Mouse (Mus musculus) heart, embryonic 11.5 days (tissue): ENCODE data around the gene Gm1043. TPM values are rescaled to one million over a fixed set of nuclear protein-coding genes. Genes with fewer than 3 reads are reported as not detected.

Source experiments
- ATAC-seq: fragments of 200-750 bp; cut with Nextera tagmentation; replicated peaks from 2 replicates; pipeline ENCODE4 v1.8.0; 2017; ENCODE audit warnings: moderate library complexity; ENCODE audit not compliant: insufficient number of reproducible peaks, low FRiP score, low TSS enrichment
- H3K27ac ChIP-seq: fragments of 300-500 bp; sonication (generic); 2 replicates; pipeline ENCODE4 v1.5.1; 2014; ENCODE audit warnings: mild to moderate bottlenecking, low read depth, low read length
- H3K27me3 ChIP-seq: fragments of 300-500 bp; sonication (generic); 2 replicates; pipeline ENCODE4 v1.6.1; 2014; ENCODE audit warnings: mild to moderate bottlenecking, low read length, mixed read lengths; ENCODE audit not compliant: control insufficient read depth, insufficient read depth
- H3K36me3 ChIP-seq: fragments of 300-500 bp; sonication (generic); 2 replicates; pipeline ENCODE4 v1.6.1; 2014; ENCODE audit warnings: mild to moderate bottlenecking, low read length, moderate library complexity, mixed read lengths; ENCODE audit not compliant: control insufficient read depth, insufficient read depth
- H3K4me1 ChIP-seq: fragments of 300-500 bp; sonication (generic); 2 replicates; pipeline ENCODE4 v1.6.1; 2014; ENCODE audit warnings: low read length; ENCODE audit not compliant: control insufficient read depth, insufficient read depth
- H3K4me2 ChIP-seq: fragments of 300-500 bp; sonication (generic); 2 replicates; pipeline ENCODE4 v1.6.1; 2014; ENCODE audit warnings: mild to moderate bottlenecking, moderate library complexity
- H3K4me3 ChIP-seq: fragments of 300-500 bp; sonication (generic); 2 replicates; pipeline ENCODE4 v1.5.1; 2014; ENCODE audit warnings: low read depth, low read length
- H3K9ac ChIP-seq: fragments of 300-500 bp; sonication (generic); 2 replicates; pipeline ENCODE4 v1.6.1; 2014; ENCODE audit warnings: mild to moderate bottlenecking, low read depth, low read length, moderate library complexity
- H3K9me3 ChIP-seq: fragments of 300-500 bp; sonication (generic); replicated peaks from 2 replicates; pipeline ENCODE4 v1.6.1; 2016; ENCODE audit warnings: low read length; ENCODE audit not compliant: control insufficient read depth
- WGBS: fragments of 180-500 bp; shearing (Covaris S2); extraction: QIAGEN DNeasy Blood & Tissue Kit; methylation state at CpG from one replicate; pipeline ENCODE4 v1.1.7; 2014; ENCODE audit not compliant: insufficient replicate concordance; 5-methylcytosine and 5-hydroxymethylcytosine counted together
- polyA plus RNA-seq: library from polyadenylated mRNA; unstranded; fragments of >200 nt; fragmentation: Nextera tagmentation; extraction: Ambion mirVana; gene quantifications from 2 replicates; pipeline ENCODE4 v1.2.1, GENCODE M21; 2014

Gm1043 gene
- polyA plus RNA-seq, 1 experiment from 2014 or later = not detected

GRCm38 (mm10) chr5:37094941-37095340, 9.8 kb downstream of the Gm1043 start:
- Histone ChIP-seq H3K36me3 (no peaks in the 10 kb centered on the region), H3K4me1 (peaks cover 5% of the 10 kb centered on the region; the same call in 1 of the 2 replicates), H3K27ac (no peak overlapping the region), H3K27me3 (peaks cover 35% of the 10 kb centered on the region), H3K9ac (no peak overlapping the region), H3K9me3 (no peaks in the 10 kb centered on the region), H3K4me3 (no peak overlapping the region), H3K4me2 (no peak overlapping the region)
- no peak for ATAC-seq
- 81% methylated on average over 5 of the region's 5 CpGs for WGBS

GRCm38 (mm10) chr5:37097591-37097990, 12.4 kb downstream of the Gm1043 start:
- no peak for ATAC-seq
- 35% methylated on average over 6 of the region's 6 CpGs for WGBS

GRCm38 (mm10) chr5:37100813-37101212, 15.6 kb downstream of the Gm1043 start:
- 50% methylated on average over 5 of the region's 5 CpGs for WGBS

More at GRCm38 (mm10) chr5:37097591-37097990, 12.4 kb downstream of the Gm1043 start:
- no peak overlapping the region for H3K9ac ChIP-seq
- H3K9me3 ChIP-seq = no peaks in the 10 kb centered on the region
- no peaks in the 10 kb centered on the region for H3K4me1 ChIP-seq
- H3K4me2 ChIP-seq = no peak overlapping the region
- H3K4me3 ChIP-seq = no peak overlapping the region
- no peak overlapping the region for H3K27ac ChIP-seq
- no peaks in the 10 kb centered on the region for H3K36me3 ChIP-seq
- peaks cover 14% of the 10 kb centered on the region for H3K27me3 ChIP-seq

GRCm38 (mm10) chr5:37101631-37102030, 16.5 kb downstream of the Gm1043 start:
- H3K4me1 ChIP-seq = no peaks in the 10 kb centered on the region
- no peak overlapping the region for H3K4me3 ChIP-seq
- peaks cover 4% of the 10 kb centered on the region; the same call in 1 of the 2 replicates for H3K27me3 ChIP-seq
- no peak overlapping the region for H3K4me2 ChIP-seq
- no peak overlapping the region for H3K27ac ChIP-seq
- H3K9ac ChIP-seq = no peak overlapping the region
- no peak for ATAC-seq
- H3K36me3 ChIP-seq = no peaks in the 10 kb centered on the region
- no peaks in the 10 kb centered on the region for H3K9me3 ChIP-seq
- WGBS = 69% methylated on average over 15 of the region's 15 CpGs

More at GRCm38 (mm10) chr5:37100813-37101212, 15.6 kb downstream of the Gm1043 start:
- no peaks in the 10 kb centered on the region for H3K36me3 ChIP-seq
- H3K4me3 ChIP-seq = no peak overlapping the region
- no peaks in the 10 kb centered on the region for H3K4me1 ChIP-seq
- no peaks in the 10 kb centered on the region for H3K9me3 ChIP-seq
- peaks cover 4% of the 10 kb centered on the region; the same call in 1 of the 2 replicates for H3K27me3 ChIP-seq
- no peak overlapping the region for H3K27ac ChIP-seq
- no peak overlapping the region for H3K4me2 ChIP-seq
- H3K9ac ChIP-seq = no peak overlapping the region
- no peak for ATAC-seq

GRCm38 (mm10) chr5:37102056-37102455, 16.9 kb downstream of the Gm1043 start:
- Histone ChIP-seq H3K4me3 (no peak overlapping the region), H3K9me3 (no peaks in the 10 kb centered on the region), H3K4me2 (no peak overlapping the region), H3K27me3 (peaks cover 4% of the 10 kb centered on the region; the same call in 1 of the 2 replicates), H3K36me3 (no peaks in the 10 kb centered on the region), H3K27ac (no peak overlapping the region), H3K9ac (no peak overlapping the region), H3K4me1 (no peaks in the 10 kb centered on the region)
- WGBS = 46% methylated on average over 6 of the region's 6 CpGs
- ATAC-seq = no peak

GRCm38 (mm10) chr5:37105531-37106456, 20.6 kb downstream of the Gm1043 start:
- Histone ChIP-seq H3K27ac (no peak overlapping the region), H3K27me3 (peaks cover 3% of the 10 kb centered on the region; the same call in 1 of the 2 replicates), H3K36me3 (no peaks in the 10 kb centered on the region), H3K9me3 (no peaks in the 10 kb centered on the region), H3K9ac (no peak overlapping the region), H3K4me1 (no peaks in the 10 kb centered on the region), H3K4me2 (no peak overlapping the region), H3K4me3 (no peak overlapping the region)
- ATAC-seq = no peak
- WGBS = 75% methylated on average over 23 of the region's 23 CpGs

GRCm38 (mm10) chr5:37107111-37107510, 21.9 kb downstream of the Gm1043 start:
- H3K4me2 ChIP-seq = no peak overlapping the region
- H3K9me3 ChIP-seq = no peaks in the 10 kb centered on the region
- H3K4me1 ChIP-seq = no peaks in the 10 kb centered on the region
- H3K27me3 ChIP-seq = peaks cover 3% of the 10 kb centered on the region; the same call in 1 of the 2 replicates
- H3K4me3 ChIP-seq = no peak overlapping the region
- H3K9ac ChIP-seq = no peak overlapping the region
- ATAC-seq = no peak
- H3K27ac ChIP-seq = no peak overlapping the region
- 62% methylated on average over 5 of the region's 5 CpGs for WGBS
- H3K36me3 ChIP-seq = no peaks in the 10 kb centered on the region

- Histone ChIP-seq H3K36me3 (no peaks in the 10 kb centered on the region), H3K4me1 (no peaks in the 10 kb centered on the region), H3K27ac (no peak overlapping the region), H3K4me2 (no peak overlapping the region), H3K27me3 (peaks cover 3% of the 10 kb centered on the region; the same call in 1 of the 2 replicates), H3K9me3 (no peaks in the 10 kb centered on the region), H3K9ac (no peak overlapping the region), H3K4me3 (no peak overlapping the region)
- no peak for ATAC-seq
- WGBS = 80% methylated on average over 6 of the region's 6 CpGs
Observed at GRCm38 (mm10) chr5:37107611-37108010, 22.4 kb downstream of the Gm1043 start.
